Mouse (Mus musculus) kidney, adult 2 months (tissue): Measurements from ENCODE around the gene Pds5b.
"Not testable (repeated sequence)": the region's sequence is repeated elsewhere in the genome, so short reads cannot be mapped to it uniquely, and the experiment has no call there.

Experiments used
- CTCF ChIP-seq: fragments of 200-500 bp; conservative IDR thresholded peaks from 2 replicates; pipeline ENCODE4 v1.5.1; 2011; ENCODE audit warnings: low read depth, mild to moderate bottlenecking, control low read depth, low read length, moderate library complexity, mixed read lengths; ENCODE audit not compliant: insufficient read depth, insufficient read length
- POLR2A ChIP-seq: fragments of 200-500 bp; IDR thresholded peaks from one replicate; pipeline ENCODE4 v1.6.1; 2011; ENCODE audit warnings: low read depth, low read length, control low read depth

GRCm38 (mm10) chr5:150666133-150666739 is 7.3 kb upstream of the Pds5b start, which contains the start of gene N4bp2l2:
- TF ChIP-seq CTCF, POLR2A: not testable (repeated sequence)
